Mouse (Mus musculus) intestine, postnatal 0 days (tissue): Measurements from ENCODE around the gene Zfp583. TPM values are rescaled to one million over a fixed set of nuclear protein-coding genes. Genes with fewer than 3 reads are reported as not detected.

Experiments
- ATAC-seq: fragments of 200-750 bp; cut with Nextera tagmentation; 2 replicates; pipeline ENCODE4 v1.8.0; 2017; ENCODE audit warnings: mild to moderate bottlenecking, moderate TSS enrichment, moderate library complexity
- H3K27ac ChIP-seq: fragments of 300-500 bp; sonication (generic); 2 replicates; pipeline ENCODE4 v1.5.1; 2014; ENCODE audit warnings: mild to moderate bottlenecking, low read depth, low read length, moderate library complexity
- H3K27me3 ChIP-seq: fragments of 300-500 bp; sonication (generic); replicated peaks from 2 replicates; pipeline ENCODE4 v1.6.1; 2014; ENCODE audit warnings: low read length, mixed read lengths; ENCODE audit not compliant: control insufficient read depth, insufficient read depth
- H3K36me3 ChIP-seq: fragments of 300-500 bp; sonication (generic); 2 replicates; pipeline ENCODE4 v1.6.1; 2014; ENCODE audit warnings: mild to moderate bottlenecking, moderate library complexity; ENCODE audit not compliant: control insufficient read depth, insufficient read depth
- H3K4me1 ChIP-seq: fragments of 300-500 bp; sonication (generic); replicated peaks from 2 replicates; pipeline ENCODE4 v1.6.1; 2014; ENCODE audit warnings: antibody characterized with exemption, low read length, mixed read lengths; ENCODE audit not compliant: control insufficient read depth, insufficient read depth
- H3K4me2 ChIP-seq: fragments of 300-500 bp; sonication (generic); replicated peaks from 2 replicates; pipeline ENCODE4 v1.6.1; 2014; ENCODE audit warnings: low read depth, mild to moderate bottlenecking, moderate library complexity
- H3K4me3 ChIP-seq: fragments of 300-500 bp; sonication (generic); 2 replicates; pipeline ENCODE4 v1.5.1; 2014; ENCODE audit warnings: low read depth, low read length
- H3K9ac ChIP-seq: fragments of 300-500 bp; sonication (generic); 2 replicates; pipeline ENCODE4 v1.6.1; 2014; ENCODE audit warnings: mild to moderate bottlenecking, low read depth, low read length
- H3K9me3 ChIP-seq: fragments of 300-500 bp; sonication (generic); 2 replicates; pipeline ENCODE4 v1.6.1; 2016; ENCODE audit warnings: mixed run types; ENCODE audit not compliant: control insufficient read depth
- CTCF ChIP-seq: sonication (generic); IDR thresholded peaks from 2 replicates; pipeline ENCODE4 v1.5.1; 2016; ENCODE audit warnings: low read depth, mild to moderate bottlenecking, control low read depth, antibody characterized with exemption, moderate library complexity
- WGBS: fragments of 180-500 bp; shearing (Covaris S2); extraction: QIAGEN DNeasy Blood & Tissue Kit; methylation state at CpG from one replicate; pipeline ENCODE4 v1.1.7; 2014; 5-methylcytosine and 5-hydroxymethylcytosine counted together
- polyA plus RNA-seq: library from polyadenylated mRNA; unstranded; fragments of >200 nt; fragmentation: Nextera tagmentation; extraction: Ambion mirVana; gene quantifications from 2 replicates; pipeline ENCODE4 v1.2.1, GENCODE M21; 2015

The Zfp583 gene
- polyA plus RNA-seq, 1 experiment from 2014 or later = 1.2 TPM

DNA sequence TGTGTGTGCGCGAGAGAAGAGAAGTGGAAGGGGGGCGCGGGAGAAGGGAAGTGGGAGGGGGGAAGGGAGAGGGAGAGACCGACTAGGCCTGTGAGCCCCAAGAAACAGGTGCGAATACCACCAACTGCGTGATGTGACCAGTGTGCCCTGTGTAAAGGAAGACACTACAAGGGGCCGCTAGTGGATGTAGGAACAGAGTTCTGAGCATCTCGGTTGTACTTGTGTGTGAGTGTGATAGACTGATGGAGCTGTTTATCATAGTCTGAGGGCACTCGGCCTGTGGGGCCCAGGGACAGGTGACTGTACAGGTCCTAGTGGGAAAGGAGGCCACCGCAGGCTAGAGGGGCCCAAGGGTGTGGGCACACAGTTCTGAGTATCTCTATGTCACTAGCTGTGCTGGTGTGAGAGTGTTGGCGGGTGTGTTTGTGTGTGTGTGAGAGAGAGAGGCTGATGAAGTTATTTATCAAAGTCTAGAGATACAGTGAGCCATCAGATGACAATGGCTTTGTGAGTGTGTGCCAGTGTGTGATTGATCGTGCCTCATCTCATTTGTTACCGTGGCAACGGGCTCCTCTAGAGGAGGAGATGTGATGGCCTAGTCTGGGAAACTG is 44.1 kb downstream of the Zfp583 start:
- 22% methylated on average over 15 of the region's 15 CpGs for WGBS
- Histone ChIP-seq H3K4me3 (peak overlapping the region; percentile 57), H3K9me3 (no peaks in the 10 kb centered on the region), H3K4me1 (no peaks in the 10 kb centered on the region), H3K27ac (no peak overlapping the region), H3K27me3 (no peaks in the 10 kb centered on the region), H3K4me2 (peak overlapping the region; percentile 87), H3K36me3 (no peaks in the 10 kb centered on the region), H3K9ac (peak overlapping the region; percentile 45; the same call in 1 of the 2 replicates)
- no peak for ATAC-seq
- TF ChIP-seq CTCF = no peak

DNA sequence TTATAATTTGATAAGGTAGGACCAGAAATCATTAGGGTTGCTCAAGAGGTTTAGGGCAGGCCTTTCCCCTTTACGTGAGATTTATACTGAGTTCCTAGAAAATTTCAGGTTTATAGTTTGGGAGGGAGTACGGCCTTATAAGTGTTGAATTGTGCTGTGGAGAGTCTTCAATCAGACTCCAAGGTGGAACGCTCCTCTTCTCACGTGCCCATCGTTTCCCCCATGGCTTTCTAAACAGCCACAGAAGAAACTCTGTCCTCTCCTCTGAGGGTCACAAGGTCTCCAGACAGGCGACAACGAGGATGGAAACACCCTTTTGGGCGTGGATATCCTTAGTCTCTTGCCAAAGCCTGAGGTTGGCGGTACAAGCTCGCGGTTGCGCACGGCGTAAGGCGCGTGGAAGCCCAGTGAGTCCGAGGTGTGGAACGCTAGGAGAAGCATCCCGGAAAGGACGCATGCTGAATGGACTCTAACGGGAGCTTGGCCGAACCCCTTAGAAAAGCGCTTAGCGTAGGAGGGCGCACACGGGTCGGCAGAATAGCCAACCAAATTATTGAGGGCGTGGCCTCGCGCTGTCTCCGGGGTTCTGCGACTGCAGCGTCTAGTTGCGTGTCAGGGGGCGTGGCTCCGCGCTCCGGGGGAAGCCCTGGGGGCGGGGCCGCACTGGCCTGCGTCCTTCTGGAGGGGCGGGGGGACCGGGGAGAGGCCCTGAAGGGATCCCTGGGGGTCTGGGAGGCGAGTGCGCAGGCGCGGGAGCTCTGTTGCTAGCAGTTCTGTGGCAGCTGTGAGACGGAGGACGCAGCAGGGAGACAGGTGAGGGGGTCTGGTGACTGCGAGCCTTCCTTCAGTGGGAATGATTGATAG is 45.0 kb downstream of the Zfp583 start, which contains the start of gene Zfp667:
Zfp667 (plus strand) TSS at position 738 of the 864 bp plus-strand sequence.
- peak; percentile 77 for ATAC-seq
- peak within 1 kb of the TSS; percentile 57 for H3K4me3 ChIP-seq
- H3K27ac ChIP-seq = peak within 1 kb of the TSS; percentile 60
- H3K36me3 ChIP-seq = no peaks in the 10 kb centered on the region
- 2% methylated on average over 50 of the region's 50 CpGs for WGBS
- H3K9me3 ChIP-seq = no peaks in the 10 kb centered on the region
- TF ChIP-seq CTCF = peak; percentile 16
- H3K27me3 ChIP-seq = no peaks in the 10 kb centered on the region
- H3K4me1 ChIP-seq = no peaks in the 10 kb centered on the region
- H3K9ac ChIP-seq = peak within 1 kb of the TSS; percentile 45
- peak within 1 kb of the TSS; percentile 87 for H3K4me2 ChIP-seq

DNA sequence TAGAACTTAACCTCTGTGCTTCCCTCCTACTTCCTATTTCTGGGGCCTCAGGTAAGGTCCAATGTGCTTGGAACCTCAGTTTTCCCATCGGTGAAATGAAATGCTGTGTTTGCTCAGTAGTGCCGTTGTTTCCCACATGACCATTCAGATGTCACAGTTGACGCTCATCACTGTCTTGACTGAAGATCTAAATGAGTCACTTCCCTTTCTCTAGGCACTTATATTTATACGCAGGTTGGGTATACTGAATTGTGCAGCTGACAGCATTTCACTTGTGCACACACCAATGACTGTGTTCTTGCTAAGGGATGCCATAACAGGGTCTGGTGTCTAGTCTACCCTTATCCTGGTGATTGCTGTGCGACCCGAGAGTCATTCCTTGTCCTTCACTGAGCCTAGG is 45.7 kb downstream of the Zfp583 start:
- Histone ChIP-seq H3K4me3 (0 out of 2 replicates have a peak overlapping the region, but pooled peaks have one; percentile 57), H3K27ac (0 out of 2 replicates have a peak overlapping the region, but pooled peaks have one; percentile 60), H3K36me3 (no peaks in the 10 kb centered on the region), H3K4me1 (no peaks in the 10 kb centered on the region), H3K9me3 (no peaks in the 10 kb centered on the region), H3K9ac (no peak overlapping the region), H3K27me3 (no peaks in the 10 kb centered on the region), H3K4me2 (peak overlapping the region; percentile 87; the same call in 1 of the 2 replicates)
- ATAC-seq = no peak
- 88% methylated on average over 6 of the region's 6 CpGs for WGBS
- TF ChIP-seq CTCF = no peak

DNA sequence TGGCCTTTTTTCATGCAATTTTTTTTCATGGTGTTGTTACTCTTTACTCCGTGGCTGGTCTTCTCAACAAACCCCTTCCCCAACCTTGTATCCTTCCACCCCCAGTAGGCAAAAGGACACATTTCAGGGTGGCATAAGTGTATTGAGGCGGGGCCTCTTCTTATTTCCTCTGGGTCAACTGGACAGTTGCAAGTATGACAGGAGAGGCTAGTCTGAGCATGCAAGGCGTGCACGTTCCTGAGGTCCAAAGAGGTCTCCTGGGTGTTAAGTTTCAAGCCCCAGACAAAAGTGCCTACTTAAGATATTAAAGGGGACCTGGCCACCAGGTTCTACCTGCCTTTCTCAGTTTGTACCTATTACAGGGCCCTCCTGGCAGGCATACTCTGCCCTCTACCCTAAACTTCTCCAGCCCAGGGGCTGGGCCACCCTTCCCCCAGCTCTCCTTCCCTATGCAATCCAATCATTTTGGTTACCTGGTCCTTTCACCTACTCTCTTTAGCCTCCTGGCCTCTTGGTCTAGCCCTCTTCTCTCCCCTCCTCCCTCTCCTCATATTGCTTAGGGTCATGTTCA is 46.6 kb downstream of the Zfp583 start:
- Histone ChIP-seq H3K4me3 (no peak overlapping the region), H3K9me3 (no peaks in the 10 kb centered on the region), H3K27ac (no peak overlapping the region), H3K9ac (no peak overlapping the region), H3K36me3 (no peaks in the 10 kb centered on the region), H3K4me2 (0 out of 2 replicates have a peak overlapping the region, but pooled peaks have one; percentile 79), H3K4me1 (no peaks in the 10 kb centered on the region), H3K27me3 (no peaks in the 10 kb centered on the region)
- ATAC-seq = no peak
- no peak for TF ChIP-seq CTCF
- 86% methylated on average over 4 of the region's 4 CpGs for WGBS

DNA sequence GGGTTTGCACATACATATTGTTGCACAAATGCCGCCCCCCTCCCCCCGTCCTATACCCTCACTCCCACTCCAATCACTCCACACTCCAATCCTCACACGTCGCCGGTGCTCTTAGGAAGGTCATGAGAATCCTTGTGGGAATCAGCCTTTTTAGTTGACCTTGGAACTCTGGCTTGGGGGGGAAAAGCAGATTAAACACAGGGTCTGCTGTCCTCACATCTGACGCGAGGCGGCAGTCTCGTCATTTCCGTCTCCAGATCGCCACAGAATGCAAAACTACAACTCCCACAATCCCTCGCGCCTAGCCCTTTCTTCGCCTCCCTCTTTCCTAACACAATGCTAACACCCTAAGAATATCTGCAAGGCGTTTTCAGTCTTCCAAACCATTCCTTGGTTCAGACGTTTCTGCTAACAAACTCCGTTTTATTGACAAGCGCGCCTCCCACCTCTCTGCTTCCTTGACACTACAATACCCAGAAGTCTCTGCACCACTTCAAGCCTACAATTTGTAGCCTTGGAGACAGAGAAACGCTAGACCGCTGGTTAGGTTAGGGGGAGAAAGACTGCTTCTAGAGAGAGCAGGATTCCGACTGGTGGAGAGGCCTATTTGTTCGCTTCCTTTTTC is 47.5 kb downstream of the Zfp583 start:
- peak overlapping the region; percentile 42; the same call in 1 of the 2 replicates for H3K9ac ChIP-seq
- WGBS = 1% methylated on average over 23 of the region's 23 CpGs
- H3K4me1 ChIP-seq = no peaks in the 10 kb centered on the region
- peak; percentile 72 for TF ChIP-seq CTCF
- H3K4me3 ChIP-seq = peak overlapping the region; percentile 60
- H3K9me3 ChIP-seq = no peaks in the 10 kb centered on the region
- H3K36me3 ChIP-seq = no peaks in the 10 kb centered on the region
- peak; percentile 71 for ATAC-seq
- peak overlapping the region; percentile 75 for H3K27ac ChIP-seq
- H3K4me2 ChIP-seq = peak overlapping the region; percentile 79
- no peaks in the 10 kb centered on the region for H3K27me3 ChIP-seq
